Mouse (Mus musculus) mature B cell (primary cell): ENCODE measurements around the gene Tbc1d5.

Experiments used
- in situ Hi-C: fragments of 300-500 bp; cut with MboI; formaldehyde crosslinking; loops from 2 replicates; pipeline ENCODE4 v1.14.3; 2019

Tbc1d5 gene

GRCm38 (mm10) chr17:51179195-51179953, at the start of gene Tbc1d5:
Tbc1d5 (minus strand) TSS chr17:51179352.
- in situ Hi-C loops: no loop called here

- in situ Hi-C loops: no loop called here
Observed at GRCm38 (mm10) chr17:51226056-51226455, 46.9 kb upstream of the Tbc1d5 start.

GRCm38 (mm10) chr17:51223152-51223551, 44.0 kb upstream of the Tbc1d5 start:
- in situ Hi-C loops: no loop called here

GRCm38 (mm10) chr17:51221075-51221474, 41.9 kb upstream of the Tbc1d5 start:
- in situ Hi-C loops: no loop called here

- in situ Hi-C loops: no loop called here
Observed at GRCm38 (mm10) chr17:51219897-51220296, 40.7 kb upstream of the Tbc1d5 start.

GRCm38 (mm10) chr17:51216426-51216825, 37.3 kb upstream of the Tbc1d5 start:
- in situ Hi-C loops: no loop called here

GRCm38 (mm10) chr17:51209565-51209964, 30.4 kb upstream of the Tbc1d5 start:
- in situ Hi-C loops: no loop called here

GRCm38 (mm10) chr17:51204643-51205042, 25.5 kb upstream of the Tbc1d5 start:
- in situ Hi-C loops: no loop called here

GRCm38 (mm10) chr17:51195561-51195960, 16.4 kb upstream of the Tbc1d5 start:
- in situ Hi-C loops: no loop called here

- in situ Hi-C loops: no loop called here
Observed at GRCm38 (mm10) chr17:51194787-51195186, 15.6 kb upstream of the Tbc1d5 start.

GRCm38 (mm10) chr17:51191381-51191780, 12.2 kb upstream of the Tbc1d5 start:
- in situ Hi-C loops: no loop called here

- in situ Hi-C loops: no loop called here
Observed at GRCm38 (mm10) chr17:51182715-51183114, 3.6 kb upstream of the Tbc1d5 start.

GRCm38 (mm10) chr17:51178491-51179194, 509 bp downstream of the Tbc1d5 start:
- in situ Hi-C loops: no loop called here

- in situ Hi-C loops: no loop called here
Observed at GRCm38 (mm10) chr17:51177923-51178322, 1.2 kb downstream of the Tbc1d5 start.

GRCm38 (mm10) chr17:51172332-51172731, 6.8 kb downstream of the Tbc1d5 start:
- in situ Hi-C loops: no loop called here

- in situ Hi-C loops: no loop called here
Observed at GRCm38 (mm10) chr17:51171504-51171903, 7.6 kb downstream of the Tbc1d5 start.

GRCm38 (mm10) chr17:51169911-51170310, 9.2 kb downstream of the Tbc1d5 start:
- in situ Hi-C loops: no loop called here

GRCm38 (mm10) chr17:51162366-51162765, 16.8 kb downstream of the Tbc1d5 start:
- in situ Hi-C loops: no loop called here

- in situ Hi-C loops: no loop called here
Observed at GRCm38 (mm10) chr17:51159261-51159660, 19.9 kb downstream of the Tbc1d5 start.

- in situ Hi-C loops: no loop called here
Observed at GRCm38 (mm10) chr17:51150999-51151398, 28.2 kb downstream of the Tbc1d5 start.

- in situ Hi-C loops: no loop called here
Observed at GRCm38 (mm10) chr17:51144983-51145382, 34.2 kb downstream of the Tbc1d5 start.

GRCm38 (mm10) chr17:51142095-51142494, 37.1 kb downstream of the Tbc1d5 start:
- in situ Hi-C loops: no loop called here

- in situ Hi-C loops: no loop called here
Observed at GRCm38 (mm10) chr17:51111194-51111593, 68.0 kb downstream of the Tbc1d5 start.
